Mouse (Mus musculus): ENCODE results near the gene Pak1ip1.

The Pak1ip1 gene

GRCm38 (mm10) chr13:41008271-41008670 lies 7.4 kb downstream of the Pak1ip1 start:
- DNase-seq, result no peak

GRCm38 (mm10) chr13:41008946-41009345 lies 8.1 kb downstream of the Pak1ip1 start:
- DNase-seq, result no peak

GRCm38 (mm10) chr13:41015829-41016634 lies 15.2 kb downstream of the Pak1ip1 start, which contains the start of gene Tmem14c:
Gene Tmem14c (plus strand): TSS chr13:41016292.
- DNase-seq, result peak; percentile 96

GRCm38 (mm10) chr13:41016797-41017405 lies 16.1 kb downstream of the Pak1ip1 start:
- peak; percentile 17 for DNase-seq

- DNase-seq, result no peak
Observed at GRCm38 (mm10) chr13:41017832-41018231, 17.0 kb downstream of the Pak1ip1 start.

- no peak for DNase-seq
Observed at GRCm38 (mm10) chr13:41018236-41018635, 17.4 kb downstream of the Pak1ip1 start.

- no peak for DNase-seq
Observed at GRCm38 (mm10) chr13:41018756-41019591, 18.2 kb downstream of the Pak1ip1 start.

GRCm38 (mm10) chr13:41020494-41020893 lies 19.7 kb downstream of the Pak1ip1 start:
- no peak for DNase-seq

GRCm38 (mm10) chr13:41021607-41022006 lies 20.8 kb downstream of the Pak1ip1 start:
- no peak for DNase-seq

- no peak for DNase-seq
Observed at GRCm38 (mm10) chr13:41022099-41022498, 21.3 kb downstream of the Pak1ip1 start.

- no peak for DNase-seq
Observed at GRCm38 (mm10) chr13:41030098-41030497, 29.3 kb downstream of the Pak1ip1 start.

- no peak for DNase-seq
Observed at GRCm38 (mm10) chr13:41042511-41042910, 41.7 kb downstream of the Pak1ip1 start.

- DNase-seq, result no peak
Observed at GRCm38 (mm10) chr13:41045901-41046300, 45.1 kb downstream of the Pak1ip1 start.

GRCm38 (mm10) chr13:41047280-41047679 lies 46.5 kb downstream of the Pak1ip1 start:
- no peak for DNase-seq

GRCm38 (mm10) chr13:41051965-41052364 lies 51.1 kb downstream of the Pak1ip1 start:
- no peak for DNase-seq

Data from kidney, postnatal 14 days (tissue).